Mouse (Mus musculus): Measurements from ENCODE around the gene Rassf7.

Rassf7 gene

DNA sequence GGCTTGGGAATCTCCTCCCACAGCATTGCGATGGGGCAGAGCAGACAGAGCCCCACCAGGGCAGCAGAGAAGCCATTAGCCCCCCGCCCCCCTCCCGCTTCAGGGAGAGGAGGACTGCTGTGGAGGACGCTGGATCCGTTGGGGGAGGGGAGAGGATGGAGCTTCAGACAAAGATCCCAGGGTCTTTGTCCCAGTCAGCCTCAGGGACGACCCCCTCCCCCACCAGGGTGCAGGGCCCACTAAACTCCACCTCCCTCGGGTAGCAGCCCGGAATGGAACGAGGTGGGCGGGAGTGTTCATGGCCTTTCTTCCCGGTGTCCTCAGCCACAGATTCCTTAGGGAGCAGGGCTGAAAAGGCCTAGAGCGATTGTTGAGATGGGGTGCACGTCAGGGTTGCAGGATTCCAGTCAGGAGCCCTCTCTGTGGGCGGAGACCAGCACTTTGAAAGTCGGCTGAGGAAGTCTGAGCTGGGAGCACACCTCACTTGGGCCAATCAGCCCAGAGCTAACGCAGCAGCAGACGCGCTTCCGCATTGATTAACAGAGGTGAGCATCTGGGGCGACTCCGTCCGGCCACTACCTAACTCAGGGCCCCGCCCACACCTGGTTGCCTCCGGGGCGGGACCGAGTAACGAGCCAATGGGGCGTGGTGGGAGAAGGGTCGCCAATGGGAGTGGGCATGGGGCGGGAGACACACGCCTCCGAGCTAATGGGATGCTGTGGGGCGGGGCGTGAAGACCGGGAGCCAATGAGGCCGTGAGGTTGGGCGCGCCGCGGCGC is at the start of gene Rassf7:
Gene Rassf7 (plus strand): TSS at position 760 of the 779 bp plus-strand sequence.
- peak; percentile 96 for DNase-seq (ENCODE audit: low spot score)

DNA sequence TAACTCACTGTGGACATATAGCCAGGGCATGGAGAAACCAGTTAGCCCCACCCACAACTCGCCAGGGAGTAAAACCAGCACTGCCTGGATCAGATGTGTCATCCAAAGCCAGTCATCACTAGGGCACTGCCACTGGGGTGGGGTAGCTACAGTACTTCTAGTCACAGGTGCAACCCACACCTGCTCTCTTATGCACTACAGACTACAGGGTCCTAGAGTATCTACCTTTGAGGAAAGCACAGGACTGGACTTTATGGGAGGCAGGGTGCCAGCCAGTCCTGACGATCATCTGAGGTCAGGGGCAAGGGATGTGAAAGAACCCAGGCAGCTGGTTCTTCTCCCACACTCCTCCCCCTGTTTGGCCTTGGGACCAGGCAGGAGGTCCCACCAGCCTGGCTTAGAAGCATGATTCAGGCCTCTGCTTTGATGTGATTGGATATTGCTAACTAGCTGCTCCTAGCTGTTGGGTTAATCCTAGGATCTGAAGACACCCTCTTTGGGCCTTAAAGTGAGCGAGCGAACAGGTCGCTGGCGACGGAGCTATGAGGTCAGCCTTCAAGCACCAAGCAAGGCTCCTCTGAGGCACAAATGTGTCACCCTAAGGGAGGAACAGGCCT is 47.7 kb upstream of the Rassf7 start:
- DNase-seq (ENCODE audit: low spot score) = no peak

DNA sequence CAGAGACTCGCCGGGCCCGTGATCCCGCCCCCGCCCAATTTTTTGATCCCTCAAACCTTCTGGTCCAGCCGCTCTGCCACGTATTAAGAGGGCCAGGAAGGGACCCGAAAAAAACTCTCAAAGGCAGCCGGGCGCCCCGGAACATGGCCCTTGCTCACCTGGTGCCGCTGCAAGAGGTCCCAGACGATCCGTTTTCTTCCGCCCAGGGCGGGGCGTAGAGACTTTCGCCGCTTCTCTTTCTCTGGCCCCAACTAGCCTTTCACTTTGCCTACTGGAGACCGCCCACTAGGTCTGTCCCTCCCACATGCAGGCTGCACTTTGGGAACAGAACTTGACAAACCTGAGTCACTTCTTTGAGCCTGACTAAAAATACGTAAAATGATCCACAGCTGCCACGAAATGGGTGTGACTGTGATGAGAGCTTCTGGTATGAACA is 47.1 kb upstream of the Rassf7 start:
- DNase-seq (ENCODE audit: low spot score) = peak; percentile 34

DNA sequence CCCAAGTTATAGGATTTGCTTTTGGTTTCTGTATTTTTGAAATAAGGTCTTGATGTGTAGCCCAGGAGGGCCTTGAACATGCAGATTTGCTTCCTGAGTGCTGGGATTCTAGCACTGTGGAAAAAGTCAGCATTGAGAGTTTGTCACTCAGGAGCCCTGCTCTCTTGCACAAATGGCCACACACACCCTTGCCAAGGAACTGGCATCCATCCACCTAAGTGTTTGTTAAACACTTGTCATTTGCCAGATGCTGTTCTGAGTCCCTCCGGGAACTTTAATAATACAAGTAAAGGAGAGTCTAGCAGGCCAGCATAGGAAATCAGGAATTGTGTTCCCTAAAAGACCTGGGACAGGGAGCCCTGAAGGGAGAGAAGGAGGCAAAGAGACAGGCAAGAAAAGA is 46.4 kb upstream of the Rassf7 start:
- DNase-seq (ENCODE audit: low spot score) = no peak

DNA sequence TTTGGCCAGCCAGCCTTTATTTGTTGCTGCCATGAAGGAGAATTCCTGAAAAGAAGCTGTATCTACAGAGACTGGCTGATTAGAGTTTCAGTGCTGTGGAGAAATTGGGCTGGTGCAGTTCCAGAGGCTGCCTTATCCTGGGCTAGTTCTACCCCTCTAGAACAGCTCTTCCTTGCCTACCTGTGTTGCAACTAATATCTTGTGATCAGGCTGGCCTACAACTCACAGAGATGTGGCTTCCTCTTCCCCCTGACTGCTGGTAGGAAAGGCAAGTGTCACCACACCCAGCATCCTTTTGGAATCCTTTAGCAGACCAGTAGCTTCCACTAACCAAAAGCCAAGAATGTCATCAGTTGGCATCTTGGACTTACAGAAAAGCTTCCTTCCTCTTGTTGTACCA is 45.8 kb upstream of the Rassf7 start:
- DNase-seq (ENCODE audit: low spot score) = no peak

DNA sequence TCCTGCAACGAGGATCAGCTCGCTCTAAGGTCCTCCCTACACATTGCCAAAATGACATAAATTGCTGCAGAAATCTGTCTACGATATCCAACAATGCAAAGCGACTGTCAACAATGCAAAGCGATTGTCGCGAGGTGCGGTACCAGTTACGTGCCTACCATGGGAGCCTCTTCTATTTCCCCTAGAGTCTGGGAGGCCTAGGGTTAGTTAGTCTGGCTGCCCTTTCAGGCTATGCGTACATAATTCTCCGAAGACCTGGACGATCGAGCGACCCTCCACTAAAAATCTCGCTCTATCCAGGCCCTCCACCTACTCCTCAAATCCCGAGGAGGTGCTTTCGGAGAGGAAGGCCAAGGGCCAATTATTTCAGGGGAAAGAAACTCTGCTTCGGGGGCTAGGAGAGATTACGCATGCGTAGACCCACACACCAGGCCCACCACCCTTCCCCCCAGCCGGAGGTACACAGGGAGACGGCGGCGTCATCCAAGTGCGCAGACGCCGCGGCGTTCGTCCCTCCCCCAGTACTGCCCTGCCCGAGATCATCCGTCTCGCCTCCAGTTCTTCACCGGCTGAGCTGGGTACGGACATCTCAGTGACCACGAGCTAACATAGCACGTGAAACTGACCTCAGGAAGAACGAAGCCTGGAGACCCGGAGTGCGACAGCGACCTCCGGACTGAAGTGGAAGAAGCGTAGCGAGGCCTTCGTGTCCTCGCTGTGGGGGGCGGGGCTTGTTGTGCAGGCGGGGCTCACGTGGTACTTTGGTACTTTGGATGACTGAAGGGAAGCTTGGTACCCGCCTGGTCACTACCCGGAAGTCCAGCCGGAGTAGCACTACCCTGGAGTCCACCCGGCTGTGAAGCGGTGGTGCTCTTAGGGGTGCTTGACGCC is 43.3 kb upstream of the Rassf7 start, which contains the start of gene Rnh1:
Gene Rnh1 (minus strand): TSS at position 742 of the 891 bp plus-strand sequence.
- DNase-seq (ENCODE audit: low spot score) = peak; percentile 86

DNA sequence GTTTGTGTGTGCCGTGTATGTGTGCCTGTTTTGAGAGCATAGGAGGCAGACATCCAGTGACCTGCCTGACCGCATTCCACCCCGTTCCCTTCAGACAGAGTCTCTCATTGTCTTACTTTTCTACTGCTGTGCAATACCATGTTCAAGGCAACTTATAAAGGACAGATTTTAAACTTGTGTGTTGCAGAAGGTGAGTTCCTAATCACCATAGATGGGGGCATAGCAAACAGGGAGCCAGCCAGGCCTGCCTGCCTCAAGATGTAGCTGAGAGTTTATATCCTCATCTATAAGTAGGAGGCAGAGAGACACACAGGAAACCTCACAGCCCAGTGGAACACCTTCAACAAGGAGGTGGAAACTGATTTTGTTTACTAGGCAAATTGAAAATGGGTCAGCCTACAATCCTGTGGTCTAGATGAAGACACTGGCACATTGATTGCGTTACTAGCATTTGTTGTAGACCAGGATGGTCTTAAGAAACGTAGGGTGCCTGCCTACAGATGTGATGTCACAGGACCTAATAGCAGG is 42.3 kb upstream of the Rassf7 start:
- DNase-seq (ENCODE audit: low spot score) = peak; percentile 22

DNA sequence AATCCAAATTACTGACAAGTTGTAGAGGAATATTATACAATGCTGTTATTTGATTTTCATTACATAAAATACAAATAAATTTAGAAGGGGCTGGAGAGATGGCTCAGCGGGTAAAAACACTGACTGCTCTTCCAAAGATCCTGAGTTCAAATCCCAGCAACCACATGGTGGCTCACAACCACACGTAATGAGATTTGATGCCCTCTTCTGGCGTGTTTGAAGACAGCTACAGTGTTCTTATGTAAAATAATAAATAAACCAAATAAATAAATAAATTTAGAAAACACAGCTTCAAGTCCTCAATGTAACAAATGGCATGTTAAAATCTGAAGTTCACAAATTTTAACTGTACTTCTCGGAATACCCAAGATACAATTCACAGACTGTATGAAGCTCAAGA is 40.6 kb upstream of the Rassf7 start:
- no peak for DNase-seq (ENCODE audit: low spot score)

DNA sequence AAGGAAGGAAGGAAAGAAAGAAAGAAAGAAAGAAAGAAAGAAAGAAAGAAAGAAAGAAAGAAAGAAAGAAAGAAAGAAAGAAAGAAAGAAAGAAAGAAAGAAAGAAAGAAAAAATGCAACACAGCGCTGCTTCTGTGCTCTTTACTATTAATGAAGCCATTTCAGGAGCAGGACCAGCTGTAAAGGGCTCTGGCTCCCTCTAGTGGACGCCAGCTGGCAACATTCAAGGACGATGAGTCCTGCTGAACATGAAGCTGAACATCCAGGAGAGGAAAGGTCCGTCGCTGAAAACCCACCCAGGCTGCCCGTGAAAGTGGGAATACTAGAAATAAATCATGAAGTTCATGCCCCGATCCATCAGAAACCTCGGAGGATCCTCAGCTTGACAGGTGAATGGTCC is 39.5 kb upstream of the Rassf7 start:
- peak; percentile 83 for DNase-seq (ENCODE audit: low spot score)

DNA sequence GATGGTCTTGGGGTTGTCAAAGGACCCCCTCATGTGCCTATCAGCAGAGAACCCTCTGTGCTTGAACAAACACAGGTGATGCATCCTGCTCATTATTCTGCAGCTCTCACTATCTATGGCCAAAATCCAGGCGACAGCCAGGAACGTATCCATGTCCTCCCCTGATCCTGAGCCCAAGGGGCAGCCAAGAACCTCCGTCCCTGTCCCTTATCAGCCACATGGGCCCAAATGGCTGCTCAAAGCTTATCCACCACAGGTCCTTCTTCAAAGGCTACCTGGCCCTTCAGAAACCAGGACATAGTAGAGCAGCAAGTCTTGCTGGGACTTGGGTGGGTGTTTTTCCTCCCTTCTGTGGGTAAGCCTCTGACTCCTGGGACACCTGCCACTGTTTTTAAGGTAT is 27.5 kb upstream of the Rassf7 start:
- no peak for DNase-seq (ENCODE audit: low spot score)

DNA sequence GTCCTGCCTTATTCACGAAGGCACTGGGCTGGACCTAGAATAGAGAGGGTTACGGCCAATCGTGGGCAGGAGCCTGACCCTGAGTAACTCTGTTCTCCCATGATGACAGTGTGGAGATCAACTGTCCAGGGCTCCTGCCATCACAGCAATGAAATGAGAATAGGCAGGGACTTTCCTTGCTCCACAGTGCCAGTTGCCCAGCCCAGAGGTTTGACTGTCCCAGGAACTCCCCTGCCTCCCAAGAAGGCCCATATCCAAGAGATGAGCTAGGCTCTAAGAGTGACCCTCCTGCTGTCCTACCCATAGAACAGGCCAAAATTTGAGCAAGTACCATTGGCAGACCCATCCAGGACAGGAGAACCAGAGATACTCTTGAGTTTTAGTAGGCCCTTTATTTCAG is 26.9 kb upstream of the Rassf7 start:
- DNase-seq (ENCODE audit: low spot score) = no peak

DNA sequence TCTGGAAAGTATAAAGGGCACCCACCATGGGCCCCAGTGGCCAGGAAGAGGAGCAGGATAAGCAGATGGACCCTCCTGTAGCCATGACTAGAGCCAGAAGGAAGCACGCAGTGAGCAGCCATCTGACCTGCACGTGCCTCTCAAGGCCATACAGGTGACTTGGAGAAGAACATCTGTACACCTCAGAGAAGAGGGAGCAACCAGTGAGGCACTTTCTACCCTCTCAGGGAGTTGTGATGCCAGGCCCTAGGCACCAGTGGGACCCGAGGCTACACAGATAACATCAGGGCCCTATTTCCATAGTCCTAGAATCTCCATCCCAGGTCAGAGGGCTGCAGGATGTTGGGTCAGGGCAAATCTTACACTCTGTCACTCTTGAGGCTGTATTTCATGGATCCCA is 25.4 kb upstream of the Rassf7 start:
- DNase-seq (ENCODE audit: low spot score) = no peak

DNA sequence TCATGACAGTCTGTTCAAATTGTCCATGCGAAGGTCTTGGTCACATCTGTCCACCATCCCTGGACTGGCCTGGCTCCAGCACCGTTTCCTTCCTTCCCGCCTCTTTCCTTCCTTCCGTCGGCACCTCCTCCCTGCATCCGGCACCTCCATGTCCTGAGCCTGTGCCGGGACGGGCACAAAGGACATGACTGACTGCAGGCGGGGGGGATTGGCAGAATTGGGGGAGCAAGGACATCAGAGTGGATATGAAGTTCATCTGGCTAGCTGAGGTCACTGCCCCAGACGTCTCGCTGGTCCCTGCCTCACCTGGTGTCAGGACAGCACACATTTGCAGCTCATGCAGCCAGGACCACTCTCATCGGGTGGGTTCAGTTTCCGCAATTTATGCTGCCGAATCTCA is 24.6 kb upstream of the Rassf7 start:
- DNase-seq (ENCODE audit: low spot score) = no peak

DNA sequence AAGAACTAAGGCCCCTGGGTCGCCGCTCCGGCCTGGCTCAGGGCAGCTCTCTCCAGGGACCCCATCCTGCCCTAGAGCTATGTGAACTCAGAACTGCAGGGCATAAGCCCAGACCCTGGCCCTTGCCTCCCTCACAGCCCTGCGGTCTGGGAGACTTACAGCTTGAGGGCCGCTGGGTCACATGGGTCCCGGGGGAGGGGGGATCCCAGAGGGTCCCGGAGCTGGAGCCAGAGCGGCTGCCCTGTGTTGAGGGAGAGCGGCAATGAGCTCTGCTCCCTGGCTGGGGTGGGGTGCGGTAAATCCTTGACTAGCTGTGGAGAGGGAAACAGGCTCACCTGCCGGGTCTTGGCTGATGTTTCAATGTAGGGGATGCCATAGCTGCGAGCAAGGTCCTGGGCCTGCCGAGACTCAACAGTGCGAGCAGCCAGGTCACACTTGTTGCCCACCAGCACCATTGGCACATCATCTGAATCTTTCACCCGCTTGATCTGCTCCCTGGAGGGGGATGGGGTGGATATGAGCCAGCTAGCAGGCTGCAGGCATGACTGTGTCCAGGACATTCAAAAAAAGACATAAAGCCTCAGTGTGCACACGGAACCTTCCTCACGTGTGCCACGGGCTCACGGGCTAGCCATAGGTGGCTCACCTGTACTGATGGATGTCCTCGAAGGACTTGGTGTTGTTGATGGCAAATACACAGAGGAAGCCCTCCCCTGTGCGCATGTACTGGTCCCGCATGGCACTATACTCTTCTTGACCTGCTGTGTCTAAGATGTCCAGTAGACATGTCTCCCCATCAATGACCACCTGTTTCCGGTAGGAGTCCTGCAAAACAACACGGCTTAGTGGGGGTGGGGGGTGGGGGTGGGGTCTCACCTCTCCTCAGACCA is 23.6 kb upstream of the Rassf7 start:
- no peak for DNase-seq (ENCODE audit: low spot score)

DNA sequence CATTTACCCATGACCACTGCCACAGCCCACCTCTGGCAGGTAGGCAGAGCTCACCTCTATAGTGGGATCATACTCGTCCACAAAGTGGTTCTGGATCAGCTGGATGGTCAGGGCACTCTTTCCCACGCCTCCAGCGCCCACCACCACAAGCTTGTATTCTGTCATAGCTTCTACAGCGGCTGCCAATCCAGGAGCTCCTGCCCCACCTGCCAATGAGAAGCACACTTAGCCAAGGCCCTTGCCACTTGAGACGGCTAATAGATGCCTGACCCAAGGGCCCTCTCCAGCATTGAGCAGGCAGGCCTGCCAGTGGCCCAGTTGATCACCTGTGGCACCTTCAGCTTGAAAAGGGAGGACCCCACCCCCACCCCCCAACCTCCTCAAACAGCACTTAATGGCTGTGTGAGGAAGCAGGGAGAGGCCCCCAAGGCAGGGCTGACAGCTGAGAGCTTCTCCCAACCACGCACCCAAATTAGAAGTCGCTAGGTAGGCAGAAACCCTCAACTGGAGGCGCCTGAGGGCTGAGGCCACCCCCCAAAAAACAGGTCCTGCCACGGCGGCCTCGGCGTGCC is 22.8 kb upstream of the Rassf7 start:
- DNase-seq (ENCODE audit: low spot score) = no peak

DNA sequence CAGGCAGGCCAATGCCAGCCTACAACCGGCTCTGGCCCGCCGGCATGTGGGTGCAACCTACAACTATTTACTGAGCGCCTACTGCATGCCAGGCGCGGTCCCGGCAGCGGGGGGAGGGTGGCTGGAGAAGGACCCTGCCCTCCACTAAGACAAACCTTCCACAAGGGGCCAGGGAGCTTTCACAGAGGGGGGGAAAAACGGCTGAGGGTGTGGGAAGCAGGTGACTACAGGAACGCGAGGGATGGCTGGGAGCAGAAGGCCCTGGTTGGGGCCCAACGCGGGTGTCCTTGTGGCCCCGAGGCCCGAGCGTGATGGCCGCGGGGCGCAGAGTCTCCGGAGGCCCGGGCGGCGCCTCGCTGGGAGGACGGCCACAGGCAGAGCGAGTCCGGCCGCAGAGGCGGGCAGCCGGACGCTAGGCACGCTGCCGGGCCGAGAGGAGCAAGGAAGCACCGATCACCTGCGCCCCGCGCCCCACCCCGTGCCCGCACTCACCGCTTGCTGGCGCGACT is 22.3 kb upstream of the Rassf7 start:
- DNase-seq (ENCODE audit: low spot score) = no peak

DNA sequence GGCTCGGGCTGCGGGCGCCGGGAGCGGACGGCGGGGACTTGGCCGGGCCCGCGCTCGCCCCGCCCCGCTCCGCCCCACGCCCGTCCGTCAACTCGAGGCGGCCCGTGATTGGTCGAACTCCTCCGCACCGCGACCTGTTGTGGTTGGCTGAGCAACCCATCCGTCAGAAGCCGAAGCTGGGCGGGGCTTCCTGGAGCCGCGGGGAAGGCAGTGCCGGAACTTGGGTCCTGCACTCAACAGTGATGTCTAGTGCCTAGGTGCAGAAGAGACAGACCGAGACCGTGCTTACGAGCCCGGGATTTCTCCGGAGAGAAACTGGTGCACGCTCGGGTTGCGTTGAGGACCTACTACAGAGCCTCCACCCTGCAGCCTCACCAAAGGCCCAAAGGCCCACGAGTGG is 21.7 kb upstream of the Rassf7 start, which contains the start of the genes Hras and Lrrc56:
Gene Hras (minus strand): TSS at position 58 of the 400 bp plus-strand sequence.
Gene Lrrc56 (plus strand): TSS at position 210 of the 400 bp plus-strand sequence.
- peak; percentile 97 for DNase-seq (ENCODE audit: low spot score)

DNA sequence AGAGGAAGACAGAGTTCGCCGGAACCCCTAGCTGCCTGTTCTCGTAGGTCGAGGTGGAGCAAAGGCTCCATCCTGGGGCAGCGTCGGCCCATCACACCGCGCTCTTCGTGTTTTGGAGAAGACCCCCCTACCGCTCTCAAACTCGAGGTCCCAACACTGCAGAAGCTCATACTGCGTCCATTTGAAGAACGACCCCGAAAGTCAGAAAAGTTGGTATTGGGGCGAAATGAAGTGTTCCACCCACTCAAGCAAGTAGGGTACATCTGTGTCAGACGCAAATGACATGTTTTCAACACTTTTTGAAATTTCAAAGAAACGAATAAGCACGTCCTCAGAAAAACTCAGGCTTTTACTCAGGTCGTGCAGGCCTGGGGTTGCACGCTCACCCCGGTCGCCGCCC is 21.3 kb upstream of the Rassf7 start:
- DNase-seq (ENCODE audit: low spot score) = no peak

DNA sequence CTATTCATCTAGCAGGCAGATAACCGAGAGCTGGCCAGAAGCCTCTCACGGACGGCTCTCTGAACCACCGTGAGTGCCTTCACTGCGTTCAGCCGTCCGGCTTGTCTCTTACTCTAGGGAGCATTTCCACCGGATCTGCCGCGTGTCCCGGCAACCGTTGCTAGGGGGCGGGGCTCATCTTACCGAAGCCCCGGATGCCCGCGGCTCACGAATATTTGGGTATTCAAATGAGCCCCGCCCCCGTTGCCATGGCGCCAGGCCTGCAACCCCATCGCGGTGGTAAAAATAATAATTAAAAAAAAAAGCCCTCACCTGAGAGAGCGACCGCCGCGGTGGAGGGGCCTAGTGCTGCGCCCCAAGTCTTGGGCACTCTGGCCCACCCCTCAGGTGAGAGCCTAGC is 20.8 kb upstream of the Rassf7 start:
- DNase-seq (ENCODE audit: low spot score) = peak; percentile 91

DNA sequence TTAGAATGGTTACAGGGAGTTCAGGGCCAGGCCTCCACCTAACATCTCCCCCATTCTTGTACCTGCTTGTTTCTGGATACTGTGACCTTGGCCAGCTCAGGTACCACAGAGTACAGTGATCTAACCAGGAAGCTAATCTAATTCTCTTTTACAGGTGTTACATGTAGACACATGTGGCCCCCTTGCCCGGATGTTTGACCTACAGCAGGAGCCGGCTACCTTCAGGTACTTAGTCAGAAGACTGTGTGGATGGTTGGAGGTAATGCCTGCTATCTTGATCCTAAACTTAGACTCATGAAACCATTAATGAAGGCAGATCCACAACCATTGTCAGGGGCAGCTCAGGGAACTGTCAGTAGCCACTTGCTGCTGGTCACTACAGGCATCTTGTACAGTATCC is 19.9 kb upstream of the Rassf7 start:
- no peak for DNase-seq (ENCODE audit: low spot score)

Data from T-cell, adult 2 months (primary cell).